Mouse (Mus musculus) right cerebral cortex, adult 2 months (tissue): ENCODE data around the gene Smarcad1.
A peak's percentile ranks its signal among the peaks of the same experiment; 100 is the strongest.

Experiments
- DNase-seq, 2 experiments: peaks; one replicate each; pipeline ENCODE4 v3.0.0; 2021 to 2022; ENCODE audit warnings: low spot score in 2 of 2

Smarcad1 gene

DNA sequence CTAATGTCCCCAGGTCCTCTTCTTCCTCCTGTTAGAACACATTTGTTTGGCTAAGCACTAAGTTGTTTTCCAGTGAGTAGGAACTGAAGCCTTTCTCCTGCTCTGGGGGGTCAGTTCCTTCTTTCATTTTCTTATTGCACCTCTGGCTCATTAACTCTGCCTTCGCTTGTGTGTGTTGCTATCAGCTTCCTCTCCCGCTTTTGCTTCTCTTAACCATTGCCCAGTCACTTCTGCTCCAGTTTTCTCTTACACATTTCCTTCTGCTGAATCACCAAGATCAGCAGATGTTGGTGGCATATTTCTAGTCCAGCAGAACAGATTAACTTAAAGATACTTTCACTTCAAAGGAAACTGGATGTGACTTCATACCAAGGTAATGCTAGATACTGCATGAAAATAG, 72.5 kb downstream of the Smarcad1 start:
- DNase-seq, result no peak

DNA sequence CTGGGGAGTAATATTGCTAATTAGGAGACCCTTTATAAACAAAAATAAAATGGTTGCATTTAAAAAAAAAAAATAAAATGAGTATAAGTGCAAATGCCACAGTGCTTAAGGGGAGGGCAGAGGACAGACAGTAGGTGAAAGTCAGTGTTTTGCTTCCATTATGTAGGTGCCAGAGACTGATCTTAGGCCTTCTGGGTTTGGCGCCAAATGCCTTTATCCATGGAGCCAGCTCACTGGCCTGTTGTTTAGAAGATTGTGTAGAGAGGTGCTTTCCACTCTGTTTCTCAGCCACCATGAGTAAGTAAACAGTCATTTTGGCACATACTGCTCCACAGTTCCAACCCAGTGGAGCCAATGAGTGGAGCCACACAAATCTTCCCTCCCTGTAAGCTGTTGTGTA, 75.2 kb downstream of the Smarcad1 start:
- DNase-seq, result no peak

DNA sequence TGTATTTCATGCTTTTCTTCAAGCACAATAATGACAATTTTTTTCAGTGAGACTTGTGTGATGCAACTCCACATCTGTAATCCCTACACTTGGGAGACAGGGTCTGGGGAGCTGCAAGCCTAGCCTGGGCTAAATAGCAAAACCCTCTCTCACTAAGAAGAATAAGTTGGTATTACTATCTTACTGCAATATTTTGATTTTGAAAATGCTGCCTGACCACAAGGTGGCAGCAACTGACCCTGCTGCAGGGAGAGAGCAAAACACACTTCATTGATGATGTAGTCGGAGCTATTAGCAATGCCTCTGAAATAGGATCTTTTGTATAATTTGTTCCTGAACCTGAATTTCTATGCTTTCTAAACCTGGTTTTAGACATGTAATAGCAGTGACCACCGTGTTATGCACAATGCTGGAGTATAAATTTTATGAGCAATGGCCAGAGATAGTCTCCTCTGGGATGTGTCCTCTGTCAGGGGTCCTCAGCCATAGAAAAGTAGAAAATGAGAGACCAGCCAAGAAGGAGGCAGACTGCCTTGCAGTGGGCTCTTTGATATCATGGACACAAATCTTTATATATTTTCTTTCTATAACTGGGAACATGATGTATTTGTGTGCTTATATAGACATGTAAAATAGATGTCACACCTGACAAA, 83.8 kb downstream of the Smarcad1 start:
- DNase-seq, result peak; percentile 62 to 73

DNA sequence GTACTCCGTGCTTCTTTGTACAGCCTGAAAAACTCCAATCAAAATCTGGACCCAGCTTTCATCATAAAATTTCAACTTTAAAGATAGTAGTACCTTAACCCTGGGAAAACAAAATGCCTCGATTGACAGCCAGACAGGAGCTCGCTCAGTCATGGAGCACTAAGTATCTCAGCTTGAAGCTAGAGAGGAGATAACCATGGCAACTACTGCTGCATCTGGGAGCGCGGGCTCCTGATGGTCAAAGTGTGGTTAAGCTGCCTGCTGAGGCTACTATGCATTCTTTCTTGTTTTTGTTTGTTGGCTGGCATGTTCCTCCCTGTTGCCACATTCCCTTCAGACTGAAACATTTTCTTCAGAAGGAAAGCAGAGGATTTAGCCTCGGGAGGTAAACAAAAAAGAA, 90.0 kb downstream of the Smarcad1 start:
- no peak for DNase-seq

DNA sequence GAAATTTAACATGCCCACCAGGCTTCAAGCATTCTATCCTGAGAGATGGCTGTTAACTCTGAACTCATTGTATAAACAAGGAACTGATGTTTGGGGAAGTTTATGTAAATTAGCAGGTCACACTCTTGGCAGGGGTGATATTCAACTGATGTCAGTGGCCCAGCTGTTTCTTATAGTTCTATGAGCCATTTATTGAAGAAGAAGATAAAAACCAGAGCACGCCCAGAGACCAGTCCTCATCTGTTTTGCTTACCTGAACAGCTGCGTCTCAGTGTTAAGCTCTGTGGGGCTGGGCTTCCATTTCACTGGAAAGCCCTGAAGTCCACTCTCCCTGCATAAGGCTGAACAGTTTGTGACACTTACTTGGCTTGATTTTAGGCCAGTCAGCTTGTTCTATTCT, 95.4 kb downstream of the Smarcad1 start:
- DNase-seq, result no peak

DNA sequence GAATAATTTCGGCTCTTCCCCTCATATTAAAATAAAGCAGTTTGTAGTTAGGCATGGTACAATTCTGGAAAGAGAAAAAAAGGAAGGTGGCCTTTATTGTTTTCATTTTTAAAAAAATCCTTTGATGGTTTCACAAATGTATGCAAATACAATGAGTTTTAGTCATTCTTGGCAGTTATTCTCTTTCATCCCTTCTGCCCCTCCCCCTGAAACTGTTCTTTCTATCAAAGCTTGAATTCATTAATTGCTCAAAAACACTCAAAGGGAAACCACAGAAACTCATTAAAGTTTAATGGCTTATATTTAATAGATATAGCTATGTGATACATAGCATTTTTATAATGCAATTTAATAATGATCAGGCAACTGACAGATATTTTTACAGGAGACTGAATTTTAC, 95.9 kb downstream of the Smarcad1 start:
- no peak for DNase-seq

GRCm38 (mm10) chr6:65140082-65140749, 97.8 kb downstream of the Smarcad1 start:
- DNase-seq, result no peak

DNA sequence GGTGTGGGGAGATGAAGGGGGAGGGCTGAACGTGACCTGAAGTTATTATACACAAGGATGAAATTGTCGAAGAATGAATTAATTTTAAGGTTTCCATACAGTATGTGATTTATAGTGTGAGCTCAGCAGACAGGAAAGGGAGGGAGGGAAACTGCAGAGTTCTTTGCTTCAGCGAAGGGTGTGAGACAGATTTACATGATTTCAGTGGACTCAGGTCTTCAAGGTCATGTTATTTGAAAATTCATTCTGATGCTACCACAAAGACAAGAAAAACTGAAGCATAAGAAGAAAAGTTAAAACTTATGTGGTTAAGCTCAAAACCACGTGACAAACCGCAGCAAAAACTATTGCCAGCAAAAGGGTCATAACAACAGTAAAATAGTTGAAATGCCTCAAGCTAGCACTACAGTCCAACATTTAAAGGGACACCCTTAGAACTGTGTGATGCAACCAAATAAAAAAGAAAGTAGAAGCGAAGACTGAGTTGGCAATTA, 98.4 kb downstream of the Smarcad1 start:
- no peak for DNase-seq

DNA sequence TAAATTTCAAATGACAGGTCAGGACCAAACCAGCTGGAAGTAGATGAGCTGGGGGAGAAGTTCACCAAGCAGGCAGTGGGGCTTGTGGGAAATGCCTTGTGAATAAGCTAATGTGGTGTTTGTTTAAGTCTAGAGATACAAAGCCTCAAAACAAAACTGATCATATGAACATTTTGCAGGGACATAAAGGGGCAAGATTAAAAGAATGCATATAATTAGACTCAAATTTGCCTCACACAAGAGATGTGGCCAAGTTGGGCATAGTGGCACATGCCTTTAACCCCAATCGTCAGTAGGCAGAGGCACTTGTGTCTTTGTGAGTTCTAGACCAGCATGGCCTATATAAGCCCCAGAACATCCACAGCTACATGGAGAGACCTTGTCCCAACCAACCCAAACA, 99.9 kb downstream of the Smarcad1 start:
- no peak for DNase-seq

DNA sequence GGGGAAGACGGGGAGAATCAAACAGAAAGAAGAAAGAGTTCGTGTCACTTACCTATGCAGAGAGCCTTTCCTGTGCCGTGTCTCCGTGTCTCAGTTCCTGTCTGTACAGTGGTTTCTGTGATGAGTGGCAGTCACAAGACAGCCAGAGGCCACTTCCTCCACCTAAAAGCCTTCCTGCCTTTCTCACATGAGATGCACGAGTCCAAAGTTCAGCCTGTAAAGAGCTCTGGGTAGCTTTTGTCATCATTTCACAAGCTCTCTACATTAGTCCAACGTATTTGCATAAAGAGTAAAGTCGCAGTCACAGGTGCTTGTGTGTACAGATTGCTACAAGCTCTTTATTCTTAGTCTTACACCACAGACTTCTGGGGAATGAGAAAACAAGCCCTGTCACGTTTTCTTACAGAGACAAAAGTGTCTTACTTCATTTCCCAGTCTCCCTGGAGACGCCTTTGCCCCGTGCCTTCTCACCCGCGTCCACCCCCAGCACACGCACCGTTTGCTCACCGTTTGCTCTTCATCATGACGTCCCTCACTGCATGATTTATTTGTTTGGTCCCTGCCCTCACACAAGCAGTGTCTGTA, 102.3 kb downstream of the Smarcad1 start, which contains the start of gene Hpgds:
Gene Hpgds (minus strand): TSS at position 288 of the 585 bp plus-strand sequence.
- DNase-seq, result no peak

- DNase-seq, result no peak
Measured at GRCm38 (mm10) chr6:65146363-65146762, 104.0 kb downstream of the Smarcad1 start.

DNA sequence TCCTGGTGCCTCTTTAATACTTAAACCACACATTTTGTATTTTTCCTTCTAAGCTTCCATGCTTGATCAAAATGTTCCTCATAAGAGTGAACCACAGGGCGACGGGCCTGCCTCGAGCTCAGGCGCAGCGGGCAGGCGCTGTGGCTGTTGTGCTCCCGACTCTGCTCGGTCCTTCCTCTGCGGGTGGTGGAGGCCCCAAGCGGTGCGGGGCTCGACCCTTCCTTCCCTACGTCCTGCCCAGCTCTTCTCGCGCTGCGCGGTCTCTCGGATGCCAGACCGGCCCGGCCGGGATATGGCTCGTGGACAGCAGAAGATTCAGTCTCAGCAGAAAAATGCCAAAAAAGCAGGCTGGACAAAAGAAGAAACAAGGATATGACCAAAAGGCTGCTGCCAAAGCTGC, 108.3 kb downstream of the Smarcad1 start:
- DNase-seq, result no peak

DNA sequence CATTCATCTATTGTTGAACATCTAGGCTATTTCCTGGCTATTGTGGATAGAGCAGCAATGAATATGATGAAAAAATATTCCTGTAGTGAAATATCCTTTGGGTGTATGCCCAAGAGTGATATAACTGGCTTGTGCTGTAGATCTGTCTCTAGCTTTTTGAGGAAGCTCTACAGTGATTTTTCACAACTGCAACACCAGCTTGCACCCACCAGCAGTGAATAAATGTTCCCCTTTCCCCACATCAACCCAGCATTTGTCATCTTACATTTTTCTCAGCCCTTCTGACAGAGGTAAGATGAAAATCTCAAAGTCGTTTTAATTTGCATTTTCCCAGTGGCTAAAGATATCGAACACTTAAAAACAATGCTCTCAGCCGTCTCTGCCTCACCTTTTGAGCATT, 111.2 kb downstream of the Smarcad1 start:
- DNase-seq, result no peak

DNA sequence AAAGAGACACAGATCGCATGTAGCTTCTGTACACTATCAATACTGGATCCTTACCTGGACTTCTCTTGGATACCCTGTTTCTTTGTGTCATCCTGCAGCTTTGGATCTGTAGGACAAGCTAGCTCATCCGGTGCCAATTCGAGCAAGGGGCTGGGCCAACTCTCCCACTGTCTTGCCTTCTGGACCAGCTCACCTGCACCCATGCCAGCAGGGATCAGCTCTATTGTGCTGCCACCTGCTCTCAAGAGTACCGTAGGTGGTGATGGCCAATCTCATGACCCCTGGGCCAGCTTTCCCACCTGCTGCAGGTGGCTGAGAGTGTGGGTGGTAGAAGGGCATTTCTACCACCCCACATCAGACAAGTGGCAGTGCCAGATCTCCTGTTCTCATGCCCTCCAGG, 114.7 kb downstream of the Smarcad1 start:
- no peak for DNase-seq

DNA sequence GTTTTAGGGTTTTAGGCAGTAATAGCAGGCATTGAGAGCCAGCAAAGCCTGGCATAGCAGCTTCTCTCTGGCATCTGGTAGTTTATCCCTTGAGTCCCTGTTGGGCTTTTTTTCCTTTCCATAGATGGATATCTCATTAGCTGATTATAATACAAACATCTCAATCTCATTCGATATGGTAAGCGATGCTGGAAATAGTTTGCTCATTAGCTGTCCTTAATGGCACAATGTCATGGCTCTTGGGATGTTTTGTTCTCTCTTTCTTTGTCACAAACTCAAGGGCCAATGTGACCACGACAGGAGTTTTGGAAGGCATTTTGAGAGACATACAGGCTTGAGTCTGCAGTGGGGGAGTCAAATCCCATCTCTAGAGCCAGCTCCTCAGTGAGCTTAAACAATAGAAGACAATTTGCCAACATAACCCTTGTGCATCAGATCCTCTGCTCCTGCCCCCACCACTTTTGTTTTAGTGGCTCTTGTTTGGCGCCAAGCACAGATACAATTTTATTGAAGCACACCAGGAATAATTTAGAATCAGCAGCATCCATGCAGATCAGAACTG, 117.1 kb downstream of the Smarcad1 start:
- DNase-seq, result no peak

DNA sequence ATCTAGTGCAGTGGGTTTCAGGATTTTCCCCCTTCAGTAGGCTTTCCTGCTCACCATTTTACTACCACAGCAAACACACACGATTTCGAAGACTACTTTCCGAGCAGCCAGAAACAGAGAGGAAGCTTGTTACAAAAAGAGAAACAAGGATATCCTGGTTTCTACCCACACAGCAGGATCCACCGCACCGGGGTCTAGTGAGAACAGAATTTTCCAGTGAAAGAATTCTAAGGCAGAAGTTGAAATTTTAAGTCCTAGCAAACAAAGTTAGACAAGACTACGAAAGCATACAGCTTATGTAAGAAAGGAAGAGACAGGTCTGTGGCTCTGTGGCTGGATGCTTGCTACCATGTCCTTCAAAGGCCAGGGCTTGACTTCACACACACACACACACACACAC, 121.8 kb downstream of the Smarcad1 start:
- peak; percentile 26 to 29 for DNase-seq

DNA sequence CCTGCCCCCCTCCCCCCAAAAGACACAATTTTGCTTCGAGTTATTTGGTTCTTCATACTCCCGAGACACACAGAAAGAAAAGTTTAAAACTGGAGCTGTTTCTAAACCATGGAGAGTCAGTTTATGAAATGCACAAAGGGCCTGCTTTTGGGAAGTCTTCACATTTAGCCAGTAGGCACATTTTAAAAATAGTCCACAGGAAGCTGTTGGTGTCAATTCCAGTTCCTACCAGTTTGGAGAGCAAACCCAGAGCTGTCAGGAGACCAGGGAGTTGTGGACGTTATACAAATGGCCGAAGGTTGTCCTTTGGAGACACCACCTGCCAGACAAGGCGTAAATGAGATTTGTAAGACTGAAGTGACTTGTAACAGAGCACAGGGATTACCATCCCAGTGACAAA, 122.6 kb downstream of the Smarcad1 start:
- no peak for DNase-seq
